ENCODE assay signal across 9 mouse cellular contexts in genomic region chr12:84161616-84162433, GRCm38 (mm10). TPM values are rescaled to one million over a fixed set of nuclear protein-coding genes. Genes with fewer than 3 reads are reported as not detected.
DNase-seq lines count a peak whose midpoint lies in the region; ATAC-seq lines count a peak whose summit lies in the region.
"Had no signal": no experiment of that assay in that cellular context is flagged by ENCODE, and none has a peak within 500 bp of the region (broad histone marks: within the 10 kb centered on the region; RNA-seq: fewer than 3 reads in every experiment).

No protein-coding gene starts in this region.

- H3K4me3 ChIP-seq in kidney, embryonic 16.5 days (ENCODE audit: low read length) = no peak overlapping the region
- H3K4me3 ChIP-seq in midbrain, embryonic 12.5 days = no peak overlapping the region
- H3K4me3 ChIP-seq: embryonic facial prominence, embryonic 12.5 days had no signal

- peaks cover 38% of the 10 kb centered on the region for H3K36me3 ChIP-seq in kidney, embryonic 16.5 days (ENCODE audit: insufficient read depth, low read length)
- peaks cover 39% of the 10 kb centered on the region for H3K36me3 ChIP-seq in midbrain, embryonic 12.5 days

- no peaks in the 10 kb centered on the region for H3K4me1 ChIP-seq in kidney, embryonic 16.5 days (ENCODE audit: insufficient read depth, low read length)
- no peaks in the 10 kb centered on the region for H3K4me1 ChIP-seq in midbrain, embryonic 12.5 days

- H3K9me3 ChIP-seq in kidney, embryonic 16.5 days (ENCODE audit: low read length) = no peaks in the 10 kb centered on the region
- no peaks in the 10 kb centered on the region for H3K9me3 ChIP-seq in midbrain, embryonic 12.5 days
- H3K9me3 ChIP-seq: embryonic facial prominence, embryonic 12.5 days had no signal

- H3K4me2 ChIP-seq in kidney, embryonic 16.5 days (replicated peaks; ENCODE audit: low read depth, low read length) = no peak overlapping the region
- no peak overlapping the region for H3K4me2 ChIP-seq in midbrain, embryonic 12.5 days (replicated peaks)
- H3K4me2 ChIP-seq: embryonic facial prominence, embryonic 12.5 days had no signal

- peak; percentile 62 for DNase-seq in kidney, adult 11 months
- DNase-seq in MN1 (ENCODE audit: low spot score) = peak; percentile 68
- peak; percentile 76 for DNase-seq in induced T-regulatory cell, adult 2 months (ENCODE audit: low read depth)
- DNase-seq in ovary, adult 18-20 months (ENCODE audit: low spot score) = no peak
- DNase-seq in layer of hippocampus, postnatal 25 days (ENCODE audit: extremely low spot score in 1 of 2, low spot score in 1 of 2) = no peak
- DNase-seq in urinary bladder, postnatal 36 days (ENCODE audit: low spot score in 2 of 2) = no peak

- no peak; the same call in 1 of the 2 replicates for ATAC-seq in kidney, embryonic 16.5 days (ENCODE audit: low FRiP score, low TSS enrichment)
- peak; percentile 30; the same call in 1 of the 2 replicates for ATAC-seq in midbrain, embryonic 12.5 days (ENCODE audit: low FRiP score, low read depth)

- H3K9ac ChIP-seq in kidney, embryonic 16.5 days (replicated peaks; ENCODE audit: low read length) = no peak overlapping the region
- H3K9ac ChIP-seq in midbrain, embryonic 12.5 days (replicated peaks) = no peak overlapping the region
- H3K9ac ChIP-seq: embryonic facial prominence, embryonic 12.5 days had no signal

- H3K27ac ChIP-seq in kidney, embryonic 16.5 days (ENCODE audit: low read length) = no peak overlapping the region
- no peak overlapping the region for H3K27ac ChIP-seq in midbrain, embryonic 12.5 days (replicated peaks)
- H3K27ac ChIP-seq: embryonic facial prominence, embryonic 12.5 days had no signal

- 79% methylated on average over 14 of the region's 14 CpGs for whole genome bisulfite sequencing in kidney, embryonic 16.5 days
- 73% methylated on average over 14 of the region's 14 CpGs for WGBS in midbrain, embryonic 12.5 days

- H3K27me3 ChIP-seq in kidney, embryonic 16.5 days (ENCODE audit: insufficient read depth, low read length) = no peaks in the 10 kb centered on the region
- H3K27me3 ChIP-seq in midbrain, embryonic 12.5 days = no peaks in the 10 kb centered on the region
- H3K27me3 ChIP-seq: embryonic facial prominence, embryonic 12.5 days had no signal

RNA-seq across cellular contexts. Expression of gene Pnma1, which starts 13.5 kb away (rescaled TPM):
- polyA plus RNA-seq in kidney, embryonic 16.5 days (2015; fragmentation: Nextera tagmentation; extraction: Ambion mirVana) = 1.1 and 1.2 TPM in 2 replicates
- polyA plus RNA-seq in midbrain, embryonic 12.5 days (2016; fragmentation: Nextera tagmentation; extraction: Ambion mirVana) = 3.6 and 3.7 TPM in 2 replicates
- 1 to 10 TPM; 3.8 to 4.5 TPM for total RNA-seq in layer of hippocampus, postnatal 25 days (2021)

RNA-seq across cellular contexts. Expression of gene Dnal1, which starts 47.7 kb away (rescaled TPM):
- polyA plus RNA-seq in kidney, embryonic 16.5 days (2015; fragmentation: Nextera tagmentation; extraction: Ambion mirVana) = 4.2 and 4.8 TPM in 2 replicates
- polyA plus RNA-seq in midbrain, embryonic 12.5 days (2016; fragmentation: Nextera tagmentation; extraction: Ambion mirVana) = 6.9 and 7.4 TPM in 2 replicates
- 100 to 1,000 TPM in 1 of 2 experiments, 10 to 100 TPM in 1; 95.8 to 104 TPM for total RNA-seq in layer of hippocampus, postnatal 25 days (2021)

RNA-seq across cellular contexts. Expression of gene Elmsan1, which starts 56.9 kb away (rescaled TPM):
- polyA plus RNA-seq in kidney, embryonic 16.5 days (2015; fragmentation: Nextera tagmentation; extraction: Ambion mirVana) = 8.6 and 9.3 TPM in 2 replicates
- 6.5 and 6.6 TPM in 2 replicates for polyA plus RNA-seq in midbrain, embryonic 12.5 days (2016; fragmentation: Nextera tagmentation; extraction: Ambion mirVana)
- 10 to 100 TPM; 21.0 to 21.7 TPM for total RNA-seq in layer of hippocampus, postnatal 25 days (2021)

Comparison
In these comparisons a context has a peak if more than half of its experiments do, and no peak if none do; other contexts are left out.
1. DNase-seq: peak in kidney, adult 11 months (single experiment), MN1 (single experiment) and induced T-regulatory cell, adult 2 months (single experiment); none in ovary, adult 18-20 months (single experiment), layer of hippocampus, postnatal 25 days (0 of 2) and urinary bladder, postnatal 36 days (0 of 2).